Mouse (Mus musculus): ENCODE results near the gene Guf1.

The Guf1 gene

DNA sequence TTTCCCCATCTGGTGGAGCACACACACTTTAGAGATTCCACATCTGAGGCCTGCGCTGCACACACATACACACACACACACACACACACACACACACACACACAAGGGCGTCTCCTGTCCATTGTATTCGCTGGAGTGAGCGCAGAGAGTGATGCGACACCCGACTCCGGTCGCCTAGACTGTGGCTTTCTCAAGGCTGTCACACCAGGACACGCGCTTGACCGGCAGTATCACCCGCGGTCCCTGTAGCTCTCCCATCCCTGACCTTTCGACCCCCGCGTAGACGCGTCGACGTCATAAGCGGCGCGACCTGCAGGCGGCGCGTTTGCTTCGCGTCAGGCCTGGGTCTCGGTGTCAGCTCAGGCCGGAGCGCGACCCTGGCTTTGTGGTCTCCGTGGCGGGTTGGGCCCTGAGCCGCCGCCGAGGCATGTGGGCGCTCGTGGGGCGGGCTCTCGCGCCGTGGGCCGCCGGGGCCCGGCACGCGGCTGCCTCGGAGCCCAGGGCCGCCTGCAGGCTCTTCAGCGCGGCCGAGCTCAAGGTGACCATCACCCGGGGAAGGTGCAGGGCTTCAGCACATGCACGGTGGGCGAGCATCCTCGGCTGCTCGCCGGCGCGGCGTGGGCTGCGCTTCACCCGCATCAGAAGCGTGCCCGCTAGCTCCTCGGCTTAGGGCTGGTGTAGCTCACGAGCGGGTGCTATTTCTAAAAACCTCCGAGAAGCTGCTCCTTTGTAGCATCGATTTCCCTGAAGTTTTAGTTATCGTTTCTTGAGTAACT lies at the start of gene Guf1:
TSS of gene Guf1 (plus strand) at position 296 of the 776 bp plus-strand sequence.
- peak; percentile 95 for DNase-seq (ENCODE audit: low read depth, low spot score)

DNA sequence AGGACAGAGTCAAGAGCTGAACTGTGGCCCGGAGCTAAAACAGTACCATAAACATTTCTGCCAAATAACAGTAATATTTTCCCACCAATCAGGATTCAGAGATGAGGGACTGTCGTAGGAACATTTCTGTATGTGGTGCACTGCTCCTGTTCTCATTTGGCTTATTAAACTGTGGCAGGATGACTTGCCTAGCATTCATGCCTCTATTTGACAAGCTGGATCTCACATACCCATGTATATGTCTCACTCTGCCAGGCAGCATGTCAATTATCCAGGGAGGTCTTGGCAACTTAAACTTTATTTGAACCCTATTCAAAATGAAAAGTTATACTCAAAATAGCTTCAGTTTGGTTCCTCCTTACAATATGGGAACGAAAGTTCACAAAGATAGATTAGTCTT lies 49.7 kb upstream of the Guf1 start:
- DNase-seq (ENCODE audit: low read depth, low spot score), result no peak

DNA sequence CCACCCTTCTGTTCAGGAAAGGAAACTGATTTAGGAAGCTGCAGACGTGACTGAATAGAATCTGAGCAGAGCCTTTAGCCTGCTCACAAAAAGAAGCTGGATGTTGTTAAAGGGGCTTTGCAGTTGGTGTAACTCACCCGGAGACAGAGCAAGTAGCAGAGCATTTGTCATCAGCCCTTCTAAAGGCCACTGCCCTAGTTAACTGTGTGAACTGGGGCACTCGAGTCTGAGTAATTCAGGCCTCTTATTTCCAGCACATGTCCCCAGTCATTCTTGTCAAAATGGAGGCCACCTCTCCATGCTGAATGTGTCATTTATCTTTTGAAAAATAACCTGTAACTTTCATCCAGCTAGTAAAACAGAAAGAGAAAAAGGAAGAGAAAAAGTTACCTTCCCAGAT lies 45.1 kb upstream of the Guf1 start:
- DNase-seq (ENCODE audit: low read depth, low spot score), result no peak

DNA sequence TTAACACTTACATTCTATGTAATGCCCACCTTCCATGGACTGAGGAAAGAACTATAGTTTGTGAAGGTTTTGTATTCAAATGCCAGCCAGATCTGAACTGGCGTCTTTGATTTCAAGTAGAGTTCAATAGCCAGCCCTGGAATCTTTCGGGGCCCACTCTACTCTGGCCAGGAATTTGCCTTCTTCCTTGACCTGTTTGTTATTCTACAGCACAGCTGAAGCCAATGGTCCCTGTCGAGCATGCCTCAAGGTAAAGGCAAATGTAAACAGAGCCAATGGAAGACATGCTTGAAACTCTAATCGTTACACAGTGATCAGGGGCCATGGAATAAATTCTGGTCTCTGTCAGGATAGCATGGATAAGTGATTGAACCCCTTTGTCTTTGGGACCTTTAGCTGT lies 44.5 kb upstream of the Guf1 start:
- DNase-seq (ENCODE audit: low read depth, low spot score), result no peak

DNA sequence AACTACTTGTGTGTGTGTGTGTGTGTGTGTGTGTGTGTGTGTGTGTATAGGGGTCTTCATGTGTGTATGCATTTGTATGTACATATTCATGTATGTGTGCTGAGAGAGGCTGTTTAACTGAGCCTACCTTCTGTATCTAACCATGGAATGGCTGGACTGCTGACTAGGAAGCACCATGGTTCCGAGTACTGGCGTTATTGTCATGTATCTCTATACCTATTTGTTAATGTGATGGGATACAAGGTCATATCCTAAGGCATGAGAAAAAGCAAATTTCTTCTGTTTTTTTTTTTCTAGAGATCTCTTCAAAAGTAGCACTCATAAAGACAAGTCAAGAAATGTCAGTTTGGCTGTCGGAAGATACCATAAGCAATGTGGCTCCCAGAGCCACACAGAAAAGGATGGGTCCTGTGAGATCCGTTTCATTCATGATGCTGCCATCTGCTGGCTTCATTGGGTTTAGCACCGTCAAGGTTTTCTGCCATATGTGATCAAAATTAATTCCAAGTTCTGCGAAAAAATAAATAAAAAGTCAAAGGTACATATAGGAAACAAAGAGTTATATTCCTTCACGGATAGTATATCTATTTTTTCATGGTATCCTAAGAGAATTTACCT lies 36.0 kb upstream of the Guf1 start:
- DNase-seq (ENCODE audit: low read depth, low spot score), result peak; percentile 81

DNA sequence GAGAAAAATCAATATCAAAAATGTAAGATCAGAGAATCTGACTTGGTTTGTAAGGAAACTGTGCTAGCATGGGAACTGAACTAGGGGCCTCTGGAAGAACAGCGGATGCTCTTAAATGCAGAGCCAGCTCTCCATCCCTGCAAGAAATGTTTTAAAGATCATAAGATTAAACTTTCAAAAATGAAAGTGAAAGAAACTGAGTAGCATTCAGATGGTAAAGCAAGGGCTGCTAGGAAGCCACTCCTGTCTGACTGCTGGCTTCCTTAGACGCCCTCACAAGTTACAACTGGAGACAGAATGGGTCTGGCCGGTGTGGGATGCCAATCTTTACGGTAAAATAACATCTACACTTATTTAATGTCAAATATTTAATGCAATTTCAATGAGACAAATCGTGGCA lies 34.7 kb upstream of the Guf1 start:
- peak; percentile 63 for DNase-seq (ENCODE audit: low read depth, low spot score)

DNA sequence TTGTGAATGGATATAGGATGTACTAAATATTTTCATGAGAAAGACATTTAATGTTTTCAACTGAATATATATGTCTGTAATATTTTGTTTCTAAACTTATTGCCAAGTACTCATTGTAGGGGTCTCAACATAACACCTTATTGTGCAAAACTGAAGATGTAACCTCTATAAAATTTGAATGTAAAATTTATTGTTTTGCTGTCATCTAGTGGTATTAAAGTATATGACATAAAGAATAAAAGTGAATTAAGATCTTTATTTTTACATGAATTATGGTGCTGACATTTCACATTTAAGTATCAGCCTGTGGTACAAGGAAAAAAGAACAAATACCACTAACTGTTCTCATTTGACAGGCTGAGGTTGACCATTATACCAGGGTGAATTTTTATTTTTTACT lies 32.8 kb upstream of the Guf1 start:
- DNase-seq (ENCODE audit: low read depth, low spot score), result peak; percentile 12

DNA sequence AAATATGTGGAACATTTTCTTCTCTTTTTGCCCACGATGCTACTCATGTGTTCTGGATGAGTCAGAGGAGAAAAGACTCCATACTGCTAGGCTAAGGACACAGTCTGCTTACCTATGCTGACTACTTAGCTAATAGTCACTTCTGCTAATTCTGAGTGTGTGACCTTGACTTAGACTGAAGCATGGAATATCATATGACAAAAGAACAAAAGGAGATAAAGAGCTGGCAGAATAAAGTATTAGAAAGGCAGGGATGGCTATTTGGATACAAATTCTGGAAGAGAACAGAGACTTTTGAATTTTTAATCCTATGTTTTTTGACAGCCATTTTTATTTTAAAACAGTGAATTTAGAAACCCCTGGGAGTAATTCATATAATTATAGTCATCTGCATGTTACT lies 15.0 kb upstream of the Guf1 start:
- DNase-seq (ENCODE audit: low read depth, low spot score), result no peak

DNA sequence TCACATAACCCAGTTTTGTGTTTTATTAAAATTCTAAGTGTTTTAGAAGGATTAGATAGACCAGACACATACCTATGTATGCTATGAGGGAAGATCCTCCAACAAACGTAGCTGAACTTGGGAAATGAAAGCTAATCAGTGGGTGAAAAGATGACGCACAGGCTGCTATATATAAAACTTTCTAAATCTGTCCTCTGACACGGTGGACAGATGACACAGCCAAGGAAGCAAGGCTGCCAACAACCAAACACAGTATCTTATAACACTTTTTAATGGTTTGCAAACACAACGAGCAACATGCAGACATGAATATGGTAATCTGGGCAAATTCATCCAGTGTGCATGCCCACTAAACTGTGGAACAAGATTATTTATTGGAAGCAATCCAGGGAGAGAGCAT lies 14.2 kb upstream of the Guf1 start, which contains the start of gene Yipf7:
TSS of gene Yipf7 (minus strand) at position 160 of the 400 bp plus-strand sequence.
- DNase-seq (ENCODE audit: low read depth, low spot score), result no peak

DNA sequence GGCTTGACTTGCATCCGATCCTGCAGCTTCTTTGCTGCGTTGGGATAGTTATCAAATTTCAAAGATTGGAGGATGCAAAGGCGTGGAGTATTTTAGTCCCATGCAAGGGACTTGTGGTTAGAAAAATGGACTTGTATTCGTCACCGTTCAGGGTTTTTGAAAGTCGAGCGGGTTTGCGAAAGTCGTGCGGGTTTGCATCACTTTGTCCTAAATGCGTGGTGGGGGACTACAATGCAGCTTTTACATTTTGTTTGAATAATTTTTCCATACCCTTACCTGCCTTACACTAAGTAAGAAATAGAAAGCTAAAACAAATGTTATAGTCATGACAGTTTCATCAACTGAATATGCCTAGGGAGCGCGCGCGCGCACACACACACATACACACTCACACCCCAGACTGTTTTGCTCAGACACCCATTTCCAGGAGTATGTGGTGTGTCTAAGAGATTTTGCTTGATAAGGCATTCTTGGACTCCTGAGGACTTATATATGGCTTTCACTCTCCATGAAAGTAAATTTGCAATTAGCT lies 747 bp downstream of the Guf1 start:
- DNase-seq (ENCODE audit: low read depth, low spot score), result peak; percentile 67

DNA sequence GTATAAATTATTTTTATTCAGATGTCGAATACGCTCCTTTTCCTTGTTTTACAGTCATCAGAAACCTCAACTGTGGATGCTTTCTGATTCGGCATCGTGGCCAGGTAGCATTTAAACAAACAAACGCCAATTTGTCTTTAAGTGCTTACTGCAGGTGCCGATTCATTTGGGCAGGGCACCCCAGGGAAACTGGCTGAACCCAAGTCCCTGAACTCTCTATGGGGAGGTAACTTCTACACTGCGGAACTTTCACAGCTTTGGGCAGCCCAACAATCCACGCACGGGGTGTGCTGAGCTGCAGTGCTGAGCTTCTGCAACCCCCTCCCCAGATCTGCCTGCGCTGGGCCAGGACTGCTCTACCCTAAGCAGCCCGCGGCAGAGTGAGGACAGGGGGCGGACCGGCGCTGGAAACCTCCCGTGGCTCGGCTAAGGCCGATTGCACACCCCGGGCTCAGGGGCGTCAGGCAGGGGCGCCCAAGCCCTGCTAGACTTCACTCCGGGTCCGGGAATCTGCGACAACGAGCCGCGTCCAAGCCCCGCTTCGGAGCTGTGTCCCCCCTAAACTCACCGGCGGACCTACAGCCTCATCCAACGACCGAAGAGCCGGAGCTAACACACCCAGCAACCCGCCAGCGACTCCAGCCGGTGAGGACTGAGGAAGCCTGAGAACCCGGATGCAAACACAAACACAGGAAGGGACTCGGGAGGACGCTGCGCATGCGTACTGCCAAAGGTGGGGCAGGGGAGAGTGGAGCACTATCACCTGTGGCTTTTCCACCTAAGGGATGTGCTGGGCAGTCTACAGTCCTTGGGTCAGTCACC lies 35.1 kb downstream of the Guf1 start, which contains the start of gene Gnpda2:
TSS of gene Gnpda2 (minus strand) at position 701 of the 822 bp plus-strand sequence.
- peak; percentile 80 for DNase-seq (ENCODE audit: low read depth, low spot score)

DNA sequence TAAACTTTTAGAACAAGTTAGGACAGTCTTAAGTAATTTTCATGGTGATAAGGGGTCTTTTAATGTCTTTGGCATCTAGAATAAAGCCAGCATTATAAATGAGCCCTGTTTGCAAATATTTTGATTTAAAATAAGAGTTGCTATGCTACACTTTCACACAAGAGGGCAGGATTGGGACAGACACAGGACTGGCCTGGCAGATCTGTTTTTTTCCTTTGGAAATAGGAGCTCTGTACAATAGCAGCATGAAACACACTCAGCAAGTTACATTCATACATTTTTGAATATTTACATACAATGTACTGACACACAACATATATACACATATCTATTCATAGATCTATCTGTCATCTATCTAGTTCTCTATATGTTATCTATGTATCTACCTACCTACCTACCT lies 44.3 kb downstream of the Guf1 start:
- peak; percentile 26 for DNase-seq (ENCODE audit: low read depth, low spot score)

DNA sequence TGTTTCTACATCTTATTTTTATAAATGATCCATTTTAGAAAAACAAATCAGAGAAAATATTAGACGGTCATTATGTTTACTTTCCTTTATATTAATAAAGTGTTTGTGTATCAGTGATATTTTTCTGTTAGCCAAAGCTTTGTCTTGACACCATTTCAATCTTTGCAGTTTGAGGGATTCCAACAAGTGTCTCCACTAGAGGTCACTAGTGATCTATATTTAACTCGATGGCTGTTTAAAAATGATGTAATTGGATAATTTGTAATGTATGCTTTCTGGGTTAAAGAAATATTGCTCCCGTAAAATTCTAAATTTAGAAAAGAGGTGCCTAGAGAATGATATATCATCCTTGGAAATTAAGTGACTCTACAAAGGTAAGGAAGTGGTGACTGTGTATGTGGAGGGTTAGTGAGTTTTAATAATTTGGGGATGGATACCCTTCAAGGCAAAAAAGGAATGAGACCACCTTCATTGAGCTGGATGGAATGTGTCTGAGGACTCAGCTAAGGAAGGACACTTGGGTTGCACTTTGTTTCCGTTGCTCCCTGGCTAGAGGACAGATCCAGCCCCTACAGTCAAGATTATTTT lies 56.6 kb downstream of the Guf1 start:
- DNase-seq (ENCODE audit: low read depth, low spot score), result peak; percentile 43

DNA sequence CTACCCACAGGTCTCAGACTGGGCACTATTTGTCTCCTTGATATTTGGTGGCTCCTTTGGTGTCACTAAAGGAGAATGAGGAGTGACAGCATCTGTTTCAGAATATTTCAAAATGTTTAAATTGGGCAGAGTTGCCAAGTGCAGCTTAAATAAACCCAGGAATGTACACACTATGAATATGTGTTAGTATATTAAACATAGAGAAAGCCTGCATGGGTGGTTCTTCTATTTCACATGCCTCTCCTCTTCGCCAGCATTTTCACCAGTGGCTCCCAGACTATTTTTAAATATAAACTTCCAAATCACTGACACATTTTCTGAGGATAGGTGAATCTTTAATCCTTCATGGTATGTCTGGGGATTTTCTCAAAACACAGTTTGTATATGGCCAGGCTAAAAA lies 64.2 kb downstream of the Guf1 start:
- no peak for DNase-seq (ENCODE audit: low read depth, low spot score)

Measured in A20 (cell line).